Mouse (Mus musculus): ENCODE measurements at regions not wholly inside any gene's neighbourhood (a gene's known extent, or its start where the extent isn't known, plus 50 kb on each side); places are given as distances from the start of the nearest gene placed in this dataset. TPM values are rescaled to one million over a fixed set of nuclear protein-coding genes. Genes with fewer than 3 reads are reported as not detected.
A peak's percentile ranks its signal among the peaks of the same experiment; 100 is the strongest.
"Not testable (repeated sequence)": the region's sequence is repeated elsewhere in the genome, so short reads cannot be mapped to it uniquely, and the experiment has no call there.

DNA sequence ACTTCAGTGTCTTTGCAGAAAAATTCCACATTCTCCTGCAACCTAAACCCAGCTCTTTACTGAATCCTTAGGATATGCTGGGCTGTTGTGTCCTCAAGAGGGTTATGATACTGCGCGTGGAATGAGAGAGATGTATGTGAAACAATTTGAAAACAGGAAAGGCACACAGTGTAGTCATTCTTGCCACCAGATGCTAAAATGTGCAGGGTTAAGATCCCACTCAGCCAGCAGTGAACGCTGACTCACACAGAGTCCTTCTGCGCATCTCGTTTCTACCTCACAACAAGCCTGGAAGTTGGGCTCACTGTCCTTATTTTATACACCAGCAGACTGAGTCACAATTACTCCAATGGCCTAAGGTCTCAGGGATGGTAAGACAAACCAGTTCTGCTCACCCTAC, 59.9 kb upstream of the Max start:
- Histone ChIP-seq H3K36me3 (ENCODE audit: control insufficient read depth, insufficient read depth, low read length) (no peaks in the 10 kb centered on the region), H3K4me1 (replicated peaks; ENCODE audit: control insufficient read depth, insufficient read depth, low read length) (no peaks in the 10 kb centered on the region; the same call in 1 of the 2 replicates), H3K4me3 (ENCODE audit: low read length) (no peak overlapping the region), H3K9me3 (ENCODE audit: control insufficient read depth, low read length) (no peaks in the 10 kb centered on the region), H3K27ac (ENCODE audit: low read length) (no peak overlapping the region), H3K27me3 (ENCODE audit: control insufficient read depth, insufficient read depth, low read depth, low read length) (no peaks in the 10 kb centered on the region), H3K9ac (ENCODE audit: low read length) (no peak overlapping the region), H3K4me2 (ENCODE audit: low read depth, low read length) (no peak overlapping the region)
- no peak for ATAC-seq (ENCODE audit: low read depth)
- WGBS: 77% methylated on average over 5 of the region's 5 CpGs

DNA sequence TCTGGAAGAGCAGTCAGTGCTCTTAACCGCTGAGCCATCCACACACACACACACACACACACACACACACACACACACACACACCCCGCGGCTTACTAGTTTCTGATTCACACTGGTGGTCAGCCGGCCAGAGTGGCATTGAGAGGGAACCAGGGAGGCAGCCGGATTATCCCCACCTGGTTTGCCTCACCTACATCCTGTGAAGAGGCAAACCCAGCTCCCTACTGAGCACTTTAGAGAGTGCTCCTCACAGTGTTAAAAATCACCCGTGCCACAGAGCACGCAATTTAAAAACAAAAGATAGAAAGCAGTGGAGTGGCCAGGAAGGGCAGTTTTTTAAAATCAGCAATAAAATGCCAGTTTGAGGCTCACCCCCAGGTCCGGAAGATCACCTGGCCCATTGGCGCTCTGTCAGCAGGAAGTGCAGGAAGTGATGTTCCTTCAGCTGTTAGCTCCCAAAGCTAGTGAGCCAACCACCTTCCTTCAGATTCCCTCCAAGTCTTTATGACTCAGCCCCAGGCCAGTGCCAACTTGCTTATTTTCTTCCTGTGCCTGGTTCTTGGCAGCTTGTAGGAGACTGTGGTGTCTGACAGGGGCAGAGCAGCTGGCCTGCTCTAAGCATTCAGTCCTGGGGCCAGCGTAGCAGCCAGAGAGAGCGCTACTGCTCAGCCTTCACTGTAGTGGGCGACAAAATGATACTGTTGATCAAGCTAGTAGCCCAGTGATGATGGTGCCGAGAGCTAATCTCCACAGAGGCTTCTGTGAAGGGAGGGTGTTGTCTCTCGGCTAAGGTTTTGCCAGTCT, 57.9 kb upstream of the Max start:
- WGBS: 47% methylated on average over 14 of the region's 14 CpGs
- peak; percentile 66 for ATAC-seq (ENCODE audit: low read depth)
- Histone ChIP-seq H3K4me3 (ENCODE audit: low read length) (no peak overlapping the region), H3K36me3 (ENCODE audit: control insufficient read depth, insufficient read depth, low read length) (no peaks in the 10 kb centered on the region), H3K27me3 (ENCODE audit: control insufficient read depth, insufficient read depth, low read depth, low read length) (no peaks in the 10 kb centered on the region), H3K27ac (ENCODE audit: low read length) (no peak overlapping the region), H3K4me2 (ENCODE audit: low read depth, low read length) (no peak overlapping the region), H3K9me3 (ENCODE audit: control insufficient read depth, low read length) (no peaks in the 10 kb centered on the region), H3K9ac (ENCODE audit: low read length) (no peak overlapping the region), H3K4me1 (replicated peaks; ENCODE audit: control insufficient read depth, insufficient read depth, low read length) (no peaks in the 10 kb centered on the region; the same call in 1 of the 2 replicates)

DNA sequence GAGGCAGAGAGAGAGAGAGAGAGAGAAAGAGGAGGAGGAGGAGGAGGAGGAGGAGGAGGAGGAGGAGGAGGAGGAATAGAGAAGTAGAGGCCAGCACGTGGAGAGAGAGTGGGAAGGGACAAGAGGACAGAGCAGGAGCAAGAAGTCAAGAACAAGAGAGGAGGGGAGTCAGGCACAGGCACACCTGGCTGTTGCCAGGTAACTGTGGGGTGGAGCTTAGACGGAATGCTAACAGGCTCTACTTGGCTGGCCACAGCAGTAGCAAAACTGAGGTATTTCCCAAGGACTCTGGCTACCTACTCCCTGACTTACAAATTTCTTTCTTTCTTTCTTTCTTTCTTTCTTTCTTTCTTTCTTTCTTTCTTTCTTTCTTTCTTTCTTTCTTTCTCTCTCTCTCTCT, 57.1 kb upstream of the Max start:
- H3K4me2 ChIP-seq (ENCODE audit: low read depth, low read length); H3K4me1 ChIP-seq (replicated peaks; ENCODE audit: control insufficient read depth, insufficient read depth, low read length); H3K4me3 ChIP-seq (ENCODE audit: low read length); H3K9me3 ChIP-seq (ENCODE audit: control insufficient read depth, low read length); H3K27me3 ChIP-seq (ENCODE audit: control insufficient read depth, insufficient read depth, low read depth, low read length); H3K27ac ChIP-seq (ENCODE audit: low read length); H3K36me3 ChIP-seq (ENCODE audit: control insufficient read depth, insufficient read depth, low read length); H3K9ac ChIP-seq (ENCODE audit: low read length): not testable (repeated sequence)
- 27% methylated on average over 2 of the region's 2 CpGs for WGBS
- peak; percentile 81 for ATAC-seq (ENCODE audit: low read depth)

DNA sequence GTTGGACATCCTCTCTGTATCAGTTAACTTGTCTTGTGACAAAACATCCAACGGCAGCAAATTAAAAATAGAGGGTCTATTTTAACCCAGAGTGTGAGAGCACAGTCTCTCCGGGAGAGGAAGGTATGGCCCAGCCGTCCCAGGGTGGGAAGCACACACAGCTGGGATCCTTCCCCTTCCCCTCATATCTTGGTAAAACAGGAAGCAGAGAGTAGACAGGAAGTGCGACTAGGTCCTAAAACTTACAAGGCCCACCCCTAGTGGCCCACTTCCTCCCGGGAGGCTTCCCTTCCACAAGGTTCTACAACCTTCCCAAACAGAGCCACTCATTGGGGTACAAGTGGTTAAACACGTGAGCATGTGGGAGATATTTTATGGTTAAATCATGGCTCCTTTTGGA, 56.4 kb upstream of the Max start:
- Histone ChIP-seq H3K36me3 (ENCODE audit: control insufficient read depth, insufficient read depth, low read length) (no peaks in the 10 kb centered on the region), H3K9me3 (ENCODE audit: control insufficient read depth, low read length) (no peaks in the 10 kb centered on the region), H3K4me1 (replicated peaks; ENCODE audit: control insufficient read depth, insufficient read depth, low read length) (no peaks in the 10 kb centered on the region; the same call in 1 of the 2 replicates), H3K27ac (ENCODE audit: low read length) (no peak overlapping the region), H3K4me2 (ENCODE audit: low read depth, low read length) (no peak overlapping the region), H3K9ac (ENCODE audit: low read length) (no peak overlapping the region), H3K27me3 (ENCODE audit: control insufficient read depth, insufficient read depth, low read depth, low read length) (no peaks in the 10 kb centered on the region), H3K4me3 (ENCODE audit: low read length) (no peak overlapping the region)
- no peak for ATAC-seq (ENCODE audit: low read depth)
- 55% methylated on average over 6 of the region's 6 CpGs for WGBS

DNA sequence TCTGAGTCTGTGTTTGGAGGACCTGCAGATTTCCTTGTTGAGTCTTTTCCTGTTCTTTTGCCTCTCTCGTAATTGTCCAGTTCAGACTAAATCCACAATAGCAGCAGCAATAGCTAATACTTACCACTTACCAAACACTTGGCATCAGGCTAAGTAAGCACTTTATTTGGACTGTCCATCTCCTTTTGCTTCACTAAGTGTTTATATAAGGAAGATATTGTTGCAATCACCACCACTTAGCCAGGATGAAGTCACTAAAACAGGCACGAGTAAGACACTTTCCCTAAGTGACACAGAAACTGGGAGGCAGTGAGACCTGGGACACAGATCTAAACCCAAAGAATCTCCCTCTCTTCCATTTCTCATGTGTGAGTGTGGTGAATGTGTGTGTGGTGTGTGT, 52.9 kb upstream of the Max start:
- Histone ChIP-seq H3K27me3 (ENCODE audit: control insufficient read depth, insufficient read depth, low read depth, low read length) (no peaks in the 10 kb centered on the region), H3K4me3 (ENCODE audit: low read length) (no peak overlapping the region), H3K4me1 (replicated peaks; ENCODE audit: control insufficient read depth, insufficient read depth, low read length) (no peaks in the 10 kb centered on the region; the same call in 1 of the 2 replicates), H3K9me3 (ENCODE audit: control insufficient read depth, low read length) (no peaks in the 10 kb centered on the region), H3K4me2 (ENCODE audit: low read depth, low read length) (no peak overlapping the region), H3K36me3 (ENCODE audit: control insufficient read depth, insufficient read depth, low read length) (no peaks in the 10 kb centered on the region), H3K9ac (ENCODE audit: low read length) (no peak overlapping the region), H3K27ac (ENCODE audit: low read length) (no peak overlapping the region)
- WGBS: 29% methylated on average over 2 of the region's 2 CpGs
- ATAC-seq (ENCODE audit: low read depth): no peak

Small RNA genes in the stretch of these regions (microRNA-seq; reads per million reads assigned to microRNA genes)
- not detected for gene Gm22696

Measured in lung, embryonic 16.5 days (tissue).